Mouse (Mus musculus): ENCODE measurements around the gene Plekha7. TPM values are rescaled to one million over a fixed set of nuclear protein-coding genes. Genes with fewer than 3 reads are reported as not detected.

Gene Plekha7
- polyA plus RNA-seq, 3 experiments from 2014 or later = 4.6 to 13.4 (median 6.8) TPM

DNA sequence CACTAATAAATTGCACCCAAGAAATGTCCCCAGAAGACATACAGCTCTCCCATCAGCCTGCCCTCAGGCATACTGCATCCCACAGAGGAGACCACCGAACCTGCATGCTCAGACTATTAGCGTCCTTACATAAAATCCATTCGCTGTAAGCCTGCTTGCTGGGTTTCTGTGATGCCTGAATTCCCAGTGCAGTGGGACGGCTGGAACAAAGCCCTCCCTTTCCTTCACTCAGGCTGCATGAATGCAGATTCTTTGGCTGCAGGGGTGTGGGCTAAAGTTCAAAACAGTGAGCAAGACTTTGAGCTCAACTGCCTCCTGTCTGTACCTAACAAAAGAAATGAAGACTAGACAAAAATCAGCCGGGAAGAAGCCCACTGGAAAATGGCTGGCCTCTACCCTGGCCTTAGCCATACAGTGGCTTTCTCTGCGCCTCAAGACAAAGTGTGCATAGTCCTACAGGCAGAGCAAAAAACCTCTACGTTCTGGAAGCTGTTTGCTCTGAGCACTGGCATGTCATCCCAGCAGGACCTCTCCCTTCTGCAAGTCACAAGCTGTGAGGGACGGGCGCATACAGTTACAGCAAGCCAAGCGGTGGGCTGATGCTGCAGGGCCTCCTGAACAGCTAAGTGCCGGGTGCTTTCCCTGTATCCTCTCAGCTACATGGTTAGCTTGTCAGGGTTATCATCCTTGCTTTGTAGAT lies 123.7 kb downstream of the Plekha7 start:
- no peak for ATAC-seq

DNA sequence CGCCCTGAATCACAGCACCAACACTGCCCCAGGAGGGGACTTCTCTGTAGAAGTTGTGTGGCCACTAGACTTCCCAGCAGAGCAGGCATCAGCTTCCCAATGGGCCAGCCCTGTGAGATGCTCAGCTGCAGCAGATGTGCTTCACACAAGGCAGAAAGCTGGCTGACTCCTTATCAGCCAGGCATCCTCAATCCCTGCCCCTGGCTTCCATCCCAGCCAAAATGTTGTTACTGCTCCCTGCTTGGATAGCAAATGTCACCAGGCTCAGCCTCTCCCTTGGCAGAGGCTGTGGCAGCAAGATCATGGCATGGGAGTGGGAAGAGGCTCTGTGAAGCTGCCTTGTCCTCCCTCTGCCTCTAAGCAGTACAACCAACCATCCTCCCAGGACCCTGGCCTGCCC lies 125.7 kb downstream of the Plekha7 start:
- ATAC-seq = no peak

DNA sequence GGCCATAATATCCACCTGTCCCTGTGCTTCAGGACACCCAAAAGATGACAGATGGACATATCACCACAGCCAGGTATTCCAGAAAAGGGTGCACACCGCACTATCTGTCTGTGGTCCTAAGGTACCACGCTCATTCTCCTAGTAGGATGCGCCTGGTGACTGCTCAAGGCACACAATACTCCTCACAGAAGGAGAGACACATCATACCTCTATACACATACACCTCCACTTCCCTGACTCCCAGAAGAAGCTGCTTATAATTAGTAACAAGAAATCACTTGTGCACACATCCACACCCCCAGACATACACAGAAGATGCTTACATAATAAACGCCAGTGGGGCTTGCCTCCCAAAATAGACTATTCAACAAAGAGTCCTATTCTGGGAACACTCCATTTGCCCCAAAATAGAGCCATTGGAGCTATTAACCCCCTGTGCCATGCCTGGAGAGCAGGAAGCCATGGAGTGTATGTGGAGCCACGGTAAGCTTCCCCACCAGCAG lies 126.7 kb downstream of the Plekha7 start:
- no peak for ATAC-seq

DNA sequence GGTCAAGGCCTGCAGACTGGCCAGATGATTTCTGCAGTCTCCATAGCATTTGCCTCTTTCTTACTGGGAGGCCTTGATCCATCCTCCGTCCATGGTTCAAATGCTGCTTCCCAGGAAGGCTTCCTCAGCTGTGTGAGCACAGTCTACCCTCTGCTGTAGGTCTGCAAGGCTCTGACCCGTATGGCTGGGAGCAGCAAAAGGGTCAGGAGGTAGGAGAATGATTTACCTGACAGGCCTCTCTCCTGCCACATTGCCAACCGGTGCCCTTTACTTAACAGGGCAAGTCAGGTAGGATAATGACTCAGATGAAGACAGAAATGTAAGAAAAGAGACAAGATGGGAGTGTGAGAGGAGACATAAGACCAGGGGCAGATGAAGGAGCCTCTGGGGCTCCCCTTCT lies 129.3 kb downstream of the Plekha7 start:
- no peak for ATAC-seq

DNA sequence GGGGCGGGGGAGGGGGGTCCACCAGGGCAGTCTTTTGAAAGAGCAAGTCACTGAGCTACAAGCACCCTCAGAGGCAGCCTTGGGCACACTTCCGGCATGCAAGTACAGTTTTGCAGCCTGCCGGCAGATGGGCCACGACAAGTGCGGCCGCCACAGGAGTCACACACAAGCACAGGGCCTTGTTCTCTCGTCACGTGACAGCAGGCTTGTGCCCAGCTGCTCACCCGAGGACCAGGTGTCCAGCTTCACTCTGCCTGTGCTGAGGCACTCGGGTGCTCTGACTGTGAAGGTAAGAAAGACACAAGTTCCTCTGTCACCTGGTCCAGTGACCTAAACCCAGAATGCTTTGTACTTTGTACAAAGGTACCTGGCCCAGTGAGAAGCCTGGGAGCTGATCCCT lies 135.4 kb downstream of the Plekha7 start:
- ATAC-seq = no peak

DNA sequence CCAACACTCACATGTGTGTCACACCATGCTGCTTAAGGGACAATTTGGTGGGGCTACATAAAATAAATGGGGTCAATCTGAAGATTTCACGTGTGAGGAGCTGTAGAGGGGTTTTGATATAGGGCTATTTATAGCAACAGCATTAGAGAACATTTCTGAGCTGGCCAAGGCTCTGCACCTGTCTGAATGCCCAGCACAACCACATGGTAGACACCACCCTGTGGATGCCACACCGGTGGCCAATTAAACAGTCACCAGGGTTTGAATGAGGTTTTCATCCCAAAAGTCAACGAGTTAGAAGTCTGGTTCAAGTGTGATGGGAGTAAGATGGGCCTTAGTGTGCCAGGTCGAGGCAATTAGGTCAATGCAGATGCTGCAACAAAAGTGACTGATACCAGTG lies 138.8 kb downstream of the Plekha7 start:
- ATAC-seq = no peak

DNA sequence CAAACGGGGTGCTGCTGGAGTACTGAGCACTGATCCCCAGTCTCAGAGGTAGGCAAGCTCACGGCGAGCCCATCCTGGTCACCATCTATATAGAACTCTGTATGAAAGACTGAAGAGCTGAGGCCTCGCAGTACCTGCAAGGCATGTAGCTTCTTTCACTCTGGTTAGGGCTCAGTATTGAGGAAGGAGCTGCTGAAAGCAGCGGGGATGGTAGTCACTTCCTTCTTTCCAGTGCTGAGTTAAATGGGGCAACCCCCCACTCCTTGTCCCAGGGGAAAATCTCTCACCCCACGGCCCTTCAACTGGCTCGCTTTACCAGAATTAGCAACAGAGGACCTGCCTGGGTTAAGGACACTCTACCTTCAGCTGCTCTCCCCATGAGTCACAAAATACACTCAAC lies 140.0 kb downstream of the Plekha7 start:
- ATAC-seq = no peak

DNA sequence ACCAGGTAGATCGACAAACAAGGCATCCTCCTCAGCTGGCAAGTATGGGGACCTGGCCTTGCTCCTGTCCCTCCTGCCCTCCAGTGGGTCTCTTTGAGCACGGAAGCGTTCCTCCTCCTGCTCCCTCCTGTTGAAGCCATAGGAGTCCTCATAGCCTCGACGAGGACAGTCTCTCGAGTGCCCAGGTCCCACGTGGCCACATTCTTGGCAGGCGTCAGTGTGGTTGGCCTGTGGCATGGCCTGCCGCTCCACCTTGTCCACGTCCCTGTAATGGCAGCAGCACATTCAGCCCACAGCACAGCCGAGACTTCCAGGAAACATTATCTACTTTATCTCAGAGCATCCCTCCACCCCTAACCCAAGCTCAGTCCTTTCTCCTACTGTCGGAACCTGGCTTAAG lies 143.9 kb downstream of the Plekha7 start:
- ATAC-seq = no peak

DNA sequence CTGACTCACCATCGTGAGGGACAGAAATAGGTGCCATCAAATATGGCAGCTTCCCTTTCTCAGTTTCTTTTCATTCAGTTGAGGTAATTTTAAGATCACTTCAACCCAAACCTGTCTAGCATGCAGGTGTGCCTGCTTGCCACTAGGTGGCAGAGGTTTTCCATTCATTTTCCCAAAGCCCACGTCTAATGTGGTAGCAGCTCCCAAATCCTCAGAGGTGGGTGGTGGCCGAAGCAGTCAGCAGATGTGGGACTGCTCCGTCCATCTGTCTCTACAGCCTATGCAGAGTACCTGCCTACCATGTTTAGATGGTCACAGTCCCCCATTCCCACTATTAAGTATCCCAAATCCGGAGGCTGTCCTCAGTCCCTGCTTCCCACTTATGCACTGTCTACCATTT lies 146.6 kb downstream of the Plekha7 start:
- no peak for ATAC-seq

DNA sequence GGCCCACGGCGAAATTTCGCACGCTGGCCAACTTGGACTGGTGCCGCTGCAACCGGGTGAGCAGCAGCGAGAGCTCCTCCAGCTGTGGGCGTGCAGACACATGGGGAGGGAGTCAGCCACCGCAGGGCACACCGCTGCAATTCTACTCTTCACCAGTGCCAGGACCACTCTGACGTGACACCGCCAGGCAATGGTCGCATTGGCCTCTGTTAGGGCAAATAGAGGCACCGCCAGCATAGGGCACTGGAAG lies 151.4 kb downstream of the Plekha7 start:
- ATAC-seq = no peak

DNA sequence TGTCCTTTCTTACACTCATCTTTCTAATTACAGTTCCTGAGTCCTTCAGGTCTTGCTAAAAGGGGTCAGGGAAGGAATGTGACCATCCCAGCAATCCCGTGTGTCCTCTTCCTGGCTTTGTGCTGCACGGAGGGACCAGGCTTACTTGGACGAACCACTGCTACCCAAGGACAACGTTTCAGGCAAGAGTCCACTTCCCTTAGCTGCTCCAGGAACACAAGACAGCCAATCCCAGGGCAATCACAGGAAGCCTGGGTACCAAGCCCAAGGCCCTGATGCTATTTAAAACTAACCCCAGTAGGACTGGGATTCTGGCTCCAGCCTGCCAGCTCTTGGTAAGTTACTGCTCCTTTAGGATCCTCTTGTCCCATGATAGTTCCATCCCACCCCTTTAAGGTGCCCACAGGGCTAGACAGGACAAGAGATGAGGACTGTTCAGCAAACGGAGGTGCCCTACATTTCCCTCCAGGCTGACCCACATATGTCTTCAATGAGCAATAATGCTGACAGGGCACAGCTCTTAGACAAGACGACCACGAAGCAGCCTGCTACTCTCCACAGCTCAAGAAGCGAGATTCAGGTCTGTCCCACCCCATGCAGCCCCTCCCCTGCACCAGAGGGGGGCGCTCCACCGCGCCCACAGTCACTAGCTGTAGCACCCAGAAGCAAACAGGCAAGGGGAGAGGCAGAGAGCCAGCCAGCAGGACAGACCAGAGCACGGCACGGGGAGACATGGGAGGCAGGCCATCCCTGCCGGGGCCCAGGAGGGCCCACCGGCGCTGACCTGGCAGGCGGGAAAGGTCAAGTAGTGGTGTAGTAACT lies 151.9 kb downstream of the Plekha7 start:
- ATAC-seq = no peak

DNA sequence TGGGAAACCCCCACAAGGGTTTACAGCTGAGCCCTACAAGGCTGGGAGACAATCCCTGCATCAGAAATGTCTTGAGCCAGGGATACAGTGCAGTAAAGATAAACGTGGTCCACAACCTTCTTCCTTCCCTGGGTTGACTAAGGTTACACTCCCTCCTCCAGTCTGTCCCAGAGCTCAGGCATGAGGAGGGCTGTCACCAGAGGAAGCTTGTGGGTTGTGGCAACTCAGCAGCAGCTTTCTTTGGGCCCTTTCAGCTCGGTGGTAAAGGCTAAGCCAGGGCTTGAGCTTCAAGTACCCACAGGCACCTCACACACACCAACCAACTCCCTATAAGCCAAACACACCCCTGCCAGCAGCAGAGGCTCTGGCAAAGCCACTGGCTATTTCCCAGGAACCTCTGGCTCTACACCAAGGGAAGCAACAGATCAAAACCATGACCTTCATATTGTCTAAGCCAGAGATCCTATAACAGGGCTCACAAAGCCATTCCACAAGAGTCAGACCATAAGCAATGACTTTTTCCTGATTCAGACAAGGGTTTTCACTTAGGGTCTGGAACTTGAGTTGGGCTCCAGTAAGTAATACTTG lies 154.3 kb downstream of the Plekha7 start:
- ATAC-seq = no peak

DNA sequence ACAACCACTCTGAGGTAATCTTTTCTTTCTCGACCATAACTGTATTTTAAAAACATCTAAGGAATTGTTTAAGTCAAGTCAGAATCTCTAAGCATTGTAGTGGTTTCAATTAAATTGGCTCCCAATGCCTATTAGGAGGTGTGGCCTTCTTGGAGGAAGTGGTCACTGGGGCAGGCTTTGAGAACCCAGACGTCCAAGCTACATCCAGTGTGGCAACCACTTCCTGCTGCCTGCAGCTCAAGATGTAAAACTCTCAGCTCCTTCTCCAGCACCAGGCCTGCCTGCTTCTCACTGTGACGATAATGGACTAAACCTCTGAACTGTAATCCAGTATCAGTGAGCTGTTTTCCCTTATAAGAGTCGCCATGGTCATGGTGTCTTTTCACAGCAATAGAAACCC lies 158.6 kb downstream of the Plekha7 start:
- ATAC-seq = no peak

DNA sequence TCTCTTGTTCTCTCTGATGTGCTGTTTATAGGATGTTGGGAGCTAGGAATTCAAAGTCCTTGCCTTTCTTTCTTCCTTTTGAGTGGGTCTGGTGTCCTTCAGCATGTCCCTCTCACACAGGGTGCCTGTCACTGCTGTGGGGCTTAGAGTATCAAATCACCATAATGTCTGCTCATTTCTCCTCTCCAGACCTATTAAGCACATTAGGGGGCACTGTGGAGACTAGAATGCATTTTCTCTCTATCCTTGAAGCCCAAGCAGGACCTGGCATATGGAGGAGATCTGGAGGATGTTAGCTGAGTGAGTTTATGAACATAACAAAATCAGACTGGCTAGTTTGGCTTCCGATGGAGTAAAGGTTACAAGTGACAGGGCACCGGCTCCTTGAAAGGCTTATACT lies 161.1 kb downstream of the Plekha7 start:
- ATAC-seq = no peak

DNA sequence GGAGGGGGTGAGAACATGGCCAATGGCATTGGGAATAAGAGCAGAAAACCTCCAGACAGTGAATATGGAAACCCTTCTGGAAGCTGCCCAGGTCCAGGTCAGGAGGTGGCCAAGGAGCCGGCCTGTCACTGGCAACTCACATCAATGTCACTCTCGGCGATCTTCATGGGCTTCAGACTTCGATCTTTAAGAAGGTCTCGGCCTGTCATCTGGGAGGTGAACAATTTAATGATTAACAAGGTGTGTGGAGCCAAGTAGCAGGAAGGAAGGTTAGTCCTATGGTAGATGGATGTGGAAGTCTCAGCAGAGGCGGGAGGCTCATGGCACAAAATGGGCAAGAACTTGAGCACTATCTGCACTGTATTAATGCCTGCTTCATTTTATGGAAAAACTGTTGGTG lies 163.1 kb downstream of the Plekha7 start:
- ATAC-seq = no peak

DNA sequence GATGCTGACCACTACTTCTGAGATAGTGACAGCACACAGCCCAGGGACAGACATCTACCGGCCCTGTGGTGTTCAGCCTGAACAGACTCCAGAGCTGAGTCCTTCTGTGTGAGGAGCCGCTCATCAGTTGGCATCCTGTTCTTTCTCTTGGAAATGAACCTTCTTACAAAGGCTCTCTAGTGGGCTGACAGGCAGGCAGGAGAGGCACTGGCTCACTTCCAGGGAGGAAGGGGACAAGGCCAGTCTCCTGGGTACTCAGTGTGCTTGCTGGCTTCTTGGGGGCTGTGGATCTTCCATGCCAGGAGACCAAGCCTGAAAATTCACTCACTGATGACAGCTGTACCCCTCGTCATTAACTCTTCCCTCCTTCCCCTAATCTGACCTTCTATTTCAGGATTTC lies 170.5 kb downstream of the Plekha7 start:
- ATAC-seq = no peak

DNA sequence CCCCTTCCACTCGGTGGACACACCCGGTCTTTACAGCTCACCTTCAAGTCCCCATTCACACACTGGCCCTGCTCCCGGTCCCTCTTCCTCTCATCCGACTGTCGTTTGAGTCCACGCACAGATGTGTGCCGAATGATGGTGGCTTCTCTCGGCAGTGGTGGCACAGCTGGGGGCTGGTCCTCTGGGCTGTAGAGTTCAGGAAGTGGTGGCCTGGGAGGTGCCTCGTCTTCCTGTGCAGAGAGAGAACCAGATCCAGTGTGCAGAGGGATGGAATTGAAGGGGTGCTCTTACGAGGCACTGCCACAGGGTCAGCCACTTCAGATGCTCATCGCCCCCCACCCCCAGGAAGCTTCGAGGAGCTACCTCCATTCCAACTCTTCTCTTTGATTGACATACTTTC lies 171.0 kb downstream of the Plekha7 start:
- ATAC-seq = no peak

DNA sequence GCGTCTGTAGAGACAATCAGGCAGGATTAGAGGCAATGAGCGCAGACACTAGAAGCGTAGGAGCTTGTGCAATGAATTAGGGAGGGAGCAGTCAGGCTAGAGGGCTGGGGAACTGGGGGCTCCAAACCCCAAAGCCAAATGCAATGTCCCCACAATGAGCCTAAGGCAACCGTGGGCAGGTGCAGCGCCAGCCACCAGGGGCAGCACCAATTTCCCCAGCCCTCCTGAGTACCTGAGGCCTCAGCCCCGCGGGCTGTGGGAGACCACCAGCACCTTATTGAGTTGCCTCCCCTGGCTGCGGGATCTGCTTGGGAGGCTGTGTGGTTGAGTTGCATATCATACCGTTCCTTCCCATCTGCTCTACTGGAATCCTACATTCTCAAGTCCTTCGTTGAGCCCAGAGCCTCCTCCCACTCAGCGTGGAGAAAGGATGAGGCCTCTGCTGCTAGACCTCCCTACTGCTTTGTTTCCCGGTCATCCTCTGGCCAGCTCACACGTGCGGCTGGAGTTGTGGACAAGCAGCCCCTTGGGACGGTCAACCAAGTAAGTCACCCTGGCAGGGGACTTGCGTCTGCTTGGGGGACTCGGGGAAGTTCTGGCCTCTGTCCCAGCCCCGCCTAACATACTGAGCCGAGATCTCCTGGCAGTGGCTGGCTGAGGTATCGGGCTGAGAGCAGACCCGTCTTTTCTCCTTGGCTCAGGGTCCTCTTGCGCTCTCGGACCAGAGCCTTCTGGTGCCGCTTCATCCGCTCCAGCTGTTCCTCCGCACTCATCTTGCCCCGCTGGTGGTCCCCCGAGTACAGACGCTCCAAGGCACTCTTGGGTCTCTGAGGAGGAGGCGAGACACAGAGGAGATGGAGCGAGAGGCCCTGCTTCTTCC lies 173.5 kb downstream of the Plekha7 start:
- ATAC-seq = no peak

DNA sequence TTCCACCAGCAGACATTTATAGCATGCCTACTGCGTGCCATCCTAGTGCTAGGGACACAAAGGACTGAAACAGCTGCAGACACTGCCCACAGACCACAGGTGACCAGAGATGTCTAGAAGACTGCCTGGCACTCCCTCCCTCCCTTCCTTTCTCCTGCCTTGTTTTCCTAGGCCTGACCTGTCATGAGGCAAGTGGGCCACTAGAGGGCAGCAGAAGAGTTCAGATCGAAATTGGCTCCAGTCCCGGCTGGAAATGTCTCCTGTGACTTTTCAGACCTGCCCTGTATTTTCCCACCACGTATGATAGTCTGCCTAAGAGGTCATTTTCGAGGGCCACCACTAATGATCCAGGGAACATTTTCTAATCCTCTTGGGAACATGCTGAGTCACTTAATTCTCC lies 176.1 kb downstream of the Plekha7 start:
- no peak for ATAC-seq

DNA sequence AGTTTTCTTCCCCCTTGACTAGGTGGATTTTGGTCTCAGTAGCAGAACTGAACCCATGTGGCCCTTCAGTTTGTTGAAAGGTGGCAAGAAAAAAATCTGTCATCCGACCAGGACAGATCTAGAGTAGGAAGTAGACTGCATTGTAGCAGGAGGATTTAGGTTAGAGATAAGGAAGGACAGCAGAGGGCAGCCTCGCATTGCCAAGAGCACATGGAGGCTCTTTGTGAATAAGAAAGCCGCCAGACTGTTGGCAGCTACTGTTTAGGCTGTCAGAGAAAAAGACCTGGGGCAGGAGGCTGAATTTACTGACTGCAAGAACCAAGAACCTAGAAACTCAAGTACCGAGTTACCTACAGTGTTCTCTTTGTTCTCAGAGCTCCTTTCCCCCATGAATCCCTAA lies 176.8 kb downstream of the Plekha7 start:
- no peak for ATAC-seq

DNA sequence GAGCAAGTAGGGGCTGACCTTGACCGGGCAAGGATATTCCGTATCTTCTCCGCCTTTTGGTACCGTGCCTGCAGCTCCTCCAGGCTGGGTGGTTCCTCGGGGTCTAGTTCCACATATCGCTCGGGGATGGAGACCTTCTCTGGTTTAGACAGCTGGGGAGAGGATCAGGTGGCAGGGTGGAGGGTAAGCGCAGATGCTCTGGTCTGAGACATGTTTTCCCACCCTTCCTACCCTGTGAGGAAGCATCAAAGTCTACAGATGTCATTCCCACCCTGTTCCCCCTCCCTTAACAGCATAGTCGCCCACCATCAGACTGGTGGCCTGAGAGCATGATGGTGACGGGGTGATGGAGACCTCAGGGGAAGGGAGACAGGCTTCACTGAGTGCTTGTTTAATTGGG lies 178.8 kb downstream of the Plekha7 start:
- no peak for ATAC-seq

DNA sequence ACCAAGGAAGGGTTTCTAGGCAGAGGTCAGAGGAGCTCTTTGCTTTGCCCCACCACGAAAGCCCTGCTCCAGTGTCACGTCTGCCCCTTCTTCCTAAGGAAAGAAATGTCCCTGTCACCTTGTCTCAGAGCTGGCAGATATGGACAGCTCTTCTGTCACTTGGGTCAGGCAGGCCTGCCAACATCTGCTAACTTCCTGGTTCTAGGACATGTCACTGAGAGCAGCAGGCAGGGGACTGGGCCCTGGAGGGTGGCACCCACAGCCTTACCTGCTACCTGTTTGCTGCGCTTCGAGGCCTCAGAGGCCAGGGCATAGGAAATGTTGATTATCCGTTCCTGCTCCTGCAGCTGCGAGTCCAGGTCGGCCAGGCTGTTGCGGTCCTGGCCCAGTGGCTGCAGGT lies 179.9 kb downstream of the Plekha7 start:
- no peak for ATAC-seq

DNA sequence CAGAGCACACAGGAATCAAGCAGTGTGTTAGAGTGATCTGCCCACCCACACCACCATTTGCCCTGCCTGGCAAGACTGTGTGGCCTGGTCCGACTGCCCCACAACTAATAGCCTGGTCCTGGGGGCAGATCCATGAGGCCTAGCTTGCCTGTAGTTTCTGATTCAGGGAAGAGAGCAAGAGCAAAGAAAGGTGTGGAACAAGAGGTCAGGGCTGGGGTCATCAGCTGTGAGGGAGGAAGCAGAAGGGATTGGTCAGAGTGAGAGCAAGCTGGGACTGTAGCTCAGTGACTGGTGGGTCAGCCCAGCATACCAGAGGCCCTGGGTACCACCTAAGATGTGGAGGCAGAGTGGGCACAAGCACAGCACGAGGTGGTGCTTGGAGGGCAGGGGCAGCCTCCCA lies 181.1 kb downstream of the Plekha7 start:
- ATAC-seq = no peak
